Mouse (Mus musculus): ENCODE data around the gene Aff3. TPM values are rescaled to one million over a fixed set of nuclear protein-coding genes. Genes with fewer than 3 reads are reported as not detected.
A peak's percentile ranks its signal among the peaks of the same experiment; 100 is the strongest.

Aff3 gene
- polyA plus RNA-seq, 1 experiment from 2014 or later: 10.5 TPM

- Histone ChIP-seq H3K4me2 (peak overlapping the region; percentile 94), H3K36me3 (no peaks in the 10 kb centered on the region), H3K9ac (peak overlapping the region; percentile 81), H3K4me1 (peaks cover 28% of the 10 kb centered on the region), H3K27ac (peak overlapping the region; percentile 91), H3K27me3 (peaks cover 29% of the 10 kb centered on the region), H3K4me3 (peak overlapping the region; percentile 82), H3K9me3 (no peaks in the 10 kb centered on the region)
- 3% methylated on average over 55 of the region's 133 CpGs for WGBS
- peak; percentile 87 for ATAC-seq (ENCODE audit: borderline replicate concordance, extremely low read depth, low FRiP score, low TSS enrichment)
Observed at GRCm38 (mm10) chr1:38626739-38627661, 37.8 kb downstream of the Aff3 start.

- no peaks in the 10 kb centered on the region for H3K36me3 ChIP-seq
- peak overlapping the region; percentile 82 for H3K4me3 ChIP-seq
- H3K4me2 ChIP-seq: peak overlapping the region; percentile 94
- peaks cover 28% of the 10 kb centered on the region for H3K4me1 ChIP-seq
- no peak for ATAC-seq (ENCODE audit: borderline replicate concordance, extremely low read depth, low FRiP score, low TSS enrichment)
- H3K9ac ChIP-seq: peak overlapping the region; percentile 81
- peaks cover 25% of the 10 kb centered on the region for H3K27me3 ChIP-seq
- under 1% methylated on average over 10 of the region's 10 CpGs for whole genome bisulfite sequencing
- H3K27ac ChIP-seq: peak overlapping the region; percentile 91; the same call in 1 of the 2 replicates
- H3K9me3 ChIP-seq: no peaks in the 10 kb centered on the region
Observed at GRCm38 (mm10) chr1:38626388-38626738, 38.4 kb downstream of the Aff3 start.

GRCm38 (mm10) chr1:38621840-38622239 is 42.9 kb downstream of the Aff3 start:
- ATAC-seq (ENCODE audit: borderline replicate concordance, extremely low read depth, low FRiP score, low TSS enrichment): no peak
- Histone ChIP-seq H3K4me2 (no peak overlapping the region), H3K36me3 (no peaks in the 10 kb centered on the region), H3K9me3 (no peaks in the 10 kb centered on the region), H3K27ac (no peak overlapping the region), H3K27me3 (0 out of 2 replicates have a peak, but pooled peaks cover 8% of the 10 kb centered on the region), H3K4me1 (peaks cover 12% of the 10 kb centered on the region), H3K9ac (no peak overlapping the region), H3K4me3 (no peak overlapping the region)
- 60% methylated on average over 4 of the region's 4 CpGs for WGBS

- Histone ChIP-seq H3K27ac (no peak overlapping the region), H3K9ac (no peak overlapping the region), H3K4me1 (no peaks in the 10 kb centered on the region), H3K4me2 (no peak overlapping the region), H3K9me3 (no peaks in the 10 kb centered on the region), H3K27me3 (no peaks in the 10 kb centered on the region), H3K36me3 (no peaks in the 10 kb centered on the region), H3K4me3 (no peak overlapping the region)
- WGBS: 75% methylated on average over 6 of the region's 6 CpGs
- no peak for ATAC-seq (ENCODE audit: borderline replicate concordance, extremely low read depth, low FRiP score, low TSS enrichment)
Observed at GRCm38 (mm10) chr1:38620401-38620800, 44.4 kb downstream of the Aff3 start.

- Histone ChIP-seq H3K9ac (no peak overlapping the region), H3K36me3 (no peaks in the 10 kb centered on the region), H3K4me2 (no peak overlapping the region), H3K27me3 (no peaks in the 10 kb centered on the region), H3K9me3 (no peaks in the 10 kb centered on the region), H3K4me3 (no peak overlapping the region), H3K4me1 (peaks cover 7% of the 10 kb centered on the region; the same call in 1 of the 2 replicates), H3K27ac (no peak overlapping the region)
- no peak for ATAC-seq (ENCODE audit: borderline replicate concordance, extremely low read depth, low FRiP score, low TSS enrichment)
- WGBS: 75% methylated on average over 4 of the region's 4 CpGs
Observed at GRCm38 (mm10) chr1:38606741-38607140, 58.0 kb downstream of the Aff3 start.

- no peak for ATAC-seq (ENCODE audit: borderline replicate concordance, extremely low read depth, low FRiP score, low TSS enrichment)
- Histone ChIP-seq H3K27ac (no peak overlapping the region), H3K4me3 (no peak overlapping the region), H3K36me3 (no peaks in the 10 kb centered on the region), H3K4me2 (no peak overlapping the region), H3K4me1 (peaks cover 7% of the 10 kb centered on the region; the same call in 1 of the 2 replicates), H3K27me3 (no peaks in the 10 kb centered on the region), H3K9me3 (no peaks in the 10 kb centered on the region), H3K9ac (no peak overlapping the region)
- 79% methylated on average over 4 of the region's 4 CpGs for WGBS
Observed at GRCm38 (mm10) chr1:38605426-38605825, 59.3 kb downstream of the Aff3 start.

GRCm38 (mm10) chr1:38604611-38605010 is 60.1 kb downstream of the Aff3 start:
- no peaks in the 10 kb centered on the region for H3K36me3 ChIP-seq
- no peak overlapping the region for H3K4me2 ChIP-seq
- ATAC-seq (ENCODE audit: borderline replicate concordance, extremely low read depth, low FRiP score, low TSS enrichment): no peak
- no peak overlapping the region for H3K9ac ChIP-seq
- no peak overlapping the region; the same call in 1 of the 2 replicates for H3K27ac ChIP-seq
- no peak overlapping the region for H3K4me3 ChIP-seq
- H3K9me3 ChIP-seq: no peaks in the 10 kb centered on the region
- H3K4me1 ChIP-seq: peaks cover 7% of the 10 kb centered on the region; the same call in 1 of the 2 replicates
- H3K27me3 ChIP-seq: no peaks in the 10 kb centered on the region
- 53% methylated on average over 7 of the region's 7 CpGs for WGBS

- Histone ChIP-seq H3K27me3 (no peaks in the 10 kb centered on the region), H3K9me3 (no peaks in the 10 kb centered on the region), H3K4me1 (peaks cover 7% of the 10 kb centered on the region; the same call in 1 of the 2 replicates), H3K36me3 (no peaks in the 10 kb centered on the region), H3K9ac (no peak overlapping the region), H3K4me3 (no peak overlapping the region), H3K4me2 (no peak overlapping the region), H3K27ac (no peak overlapping the region)
- no peak for ATAC-seq (ENCODE audit: borderline replicate concordance, extremely low read depth, low FRiP score, low TSS enrichment)
- WGBS: 67% methylated on average over 11 of the region's 11 CpGs
Observed at GRCm38 (mm10) chr1:38601802-38602508, 62.8 kb downstream of the Aff3 start.

- no peak overlapping the region for H3K4me3 ChIP-seq
- WGBS: 43% methylated on average over 3 of the region's 3 CpGs
- no peak for ATAC-seq (ENCODE audit: borderline replicate concordance, extremely low read depth, low FRiP score, low TSS enrichment)
- H3K27me3 ChIP-seq: no peaks in the 10 kb centered on the region
- H3K4me2 ChIP-seq: no peak overlapping the region
- H3K27ac ChIP-seq: no peak overlapping the region
- no peaks in the 10 kb centered on the region for H3K9me3 ChIP-seq
- H3K36me3 ChIP-seq: no peaks in the 10 kb centered on the region
- H3K9ac ChIP-seq: no peak overlapping the region
- H3K4me1 ChIP-seq: no peaks in the 10 kb centered on the region
Observed at GRCm38 (mm10) chr1:38595311-38595710, 69.4 kb downstream of the Aff3 start.

- 60% methylated on average over 5 of the region's 5 CpGs for WGBS
- no peak for ATAC-seq (ENCODE audit: borderline replicate concordance, extremely low read depth, low FRiP score, low TSS enrichment)
- Histone ChIP-seq H3K36me3 (no peaks in the 10 kb centered on the region), H3K9me3 (no peaks in the 10 kb centered on the region), H3K4me3 (no peak overlapping the region), H3K4me2 (no peak overlapping the region), H3K9ac (no peak overlapping the region), H3K27ac (no peak overlapping the region), H3K27me3 (no peaks in the 10 kb centered on the region), H3K4me1 (no peaks in the 10 kb centered on the region)
Observed at GRCm38 (mm10) chr1:38594766-38595165, 70.0 kb downstream of the Aff3 start.

- H3K27ac ChIP-seq: no peak overlapping the region
- H3K4me2 ChIP-seq: no peak overlapping the region
- no peaks in the 10 kb centered on the region for H3K27me3 ChIP-seq
- no peaks in the 10 kb centered on the region for H3K4me1 ChIP-seq
- H3K9ac ChIP-seq: no peak overlapping the region
- H3K4me3 ChIP-seq: no peak overlapping the region
- no peaks in the 10 kb centered on the region for H3K9me3 ChIP-seq
- ATAC-seq (ENCODE audit: borderline replicate concordance, extremely low read depth, low FRiP score, low TSS enrichment): no peak
- WGBS: 47% methylated on average over 8 of the region's 8 CpGs
- no peaks in the 10 kb centered on the region for H3K36me3 ChIP-seq
Observed at GRCm38 (mm10) chr1:38591194-38591593, 73.6 kb downstream of the Aff3 start.

GRCm38 (mm10) chr1:38588741-38589140 is 76.0 kb downstream of the Aff3 start:
- no peaks in the 10 kb centered on the region for H3K9me3 ChIP-seq
- WGBS: 79% methylated on average over 6 of the region's 6 CpGs

More at GRCm38 (mm10) chr1:38588741-38589140, 76.0 kb downstream of the Aff3 start:
- H3K36me3 ChIP-seq: no peaks in the 10 kb centered on the region
- no peak overlapping the region for H3K4me2 ChIP-seq
- no peak overlapping the region for H3K9ac ChIP-seq
- H3K27ac ChIP-seq: no peak overlapping the region
- no peak overlapping the region for H3K4me3 ChIP-seq
- no peaks in the 10 kb centered on the region for H3K4me1 ChIP-seq
- no peaks in the 10 kb centered on the region for H3K27me3 ChIP-seq
- ATAC-seq (ENCODE audit: borderline replicate concordance, extremely low read depth, low FRiP score, low TSS enrichment): no peak
